Mouse (Mus musculus): Measurements from ENCODE around the gene Foxl2.

DNA sequence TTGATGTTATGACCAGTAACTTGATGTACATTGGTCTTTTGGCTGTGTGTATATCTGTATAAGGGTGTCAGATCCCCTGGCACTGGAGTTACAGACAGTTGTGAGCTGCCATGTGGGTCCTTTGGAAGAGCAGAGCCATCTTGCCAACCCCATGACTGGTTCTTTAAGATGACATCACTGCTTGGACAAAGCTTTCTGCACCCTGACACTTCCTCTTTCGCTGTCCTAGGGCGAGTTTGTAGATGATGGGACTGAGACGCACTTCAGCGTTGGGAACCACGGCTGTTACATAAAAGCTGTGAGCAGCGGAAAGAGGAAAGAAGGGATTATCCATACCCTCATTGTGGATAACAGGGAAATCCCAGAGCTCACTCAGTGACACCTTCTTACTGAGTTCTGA, 46.2 kb downstream of the Foxl2 start:
- no peak for TF ChIP-seq CTCF (IDR thresholded peaks at IDR 0.05; ENCODE audit: control insufficient read depth, insufficient read depth, low read length)
- TF ChIP-seq POLR2A (IDR thresholded peaks at IDR 0.05; ENCODE audit: borderline replicate concordance, control insufficient read depth, low read depth, low read length) = no peak

Measured in bone marrow, adult 2 months (tissue).